ENCODE assay signal across 8 mouse cellular contexts in the genomic region with DNA sequence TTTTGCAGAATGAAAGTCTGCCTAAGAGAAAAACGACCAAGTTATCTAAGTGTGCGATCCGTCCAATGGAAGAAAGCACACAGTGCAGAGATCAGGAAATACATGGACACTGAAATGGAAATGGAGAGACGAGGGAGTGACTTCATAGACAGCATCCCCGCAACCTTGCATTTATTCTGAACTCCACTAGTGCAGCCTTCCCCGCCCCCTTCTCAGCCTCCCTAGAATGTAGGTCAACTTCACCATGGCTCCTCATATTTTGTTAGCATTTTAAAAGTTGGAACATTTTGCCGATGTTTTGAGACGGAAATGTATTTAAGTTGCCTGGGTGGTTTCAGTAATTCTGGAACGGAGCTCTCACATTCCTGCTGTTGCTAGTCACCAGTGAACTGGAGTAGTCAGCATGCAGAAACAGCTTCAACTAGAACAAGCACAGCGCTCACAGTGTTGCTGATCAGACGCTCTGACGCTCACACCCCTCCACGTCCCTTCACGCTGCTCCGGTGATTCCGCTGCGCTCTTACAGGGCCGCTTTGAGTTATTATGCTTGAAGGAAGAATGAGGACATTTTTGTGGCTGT.
DNase-seq lines count a peak whose midpoint lies in the region; ATAC-seq lines count a peak whose summit lies in the region.

No protein-coding gene starts in this region.

- no peaks in the 10 kb centered on the region for H3K36me3 ChIP-seq in forebrain, embryonic 10.5 days (replicated peaks)
- no peaks in the 10 kb centered on the region; the same call in 1 of the 2 replicates for H3K36me3 ChIP-seq in forebrain, embryonic 11.5 days (ENCODE audit: control insufficient read depth, insufficient read depth, low read length)
- no peaks in the 10 kb centered on the region for H3K36me3 ChIP-seq in limb, embryonic 15.5 days

- DNase-seq in forebrain, embryonic 10.5 days (ENCODE audit: extremely low spot score, low spot score): no peak
- no peak for DNase-seq in forebrain, embryonic 11.5 days (ENCODE audit: low spot score)
- peak; percentile 34 for DNase-seq in right cerebral cortex, adult 18-20 months
- no peak for DNase-seq in right cerebral cortex, postnatal 25 days
- DNase-seq in cerebellum, adult 9-11 months: no peak
- DNase-seq in c-Kit-positive CD71-positive TER-119-positive erythroid progenitor cells, embryonic 14.5 days (ENCODE audit: low spot score): no peak
- DNase-seq in gastrocnemius, postnatal 14 days: no peak

- H3K4me1 ChIP-seq in forebrain, embryonic 10.5 days: peaks cover 55% of the 10 kb centered on the region
- peaks cover 38% of the 10 kb centered on the region for H3K4me1 ChIP-seq in forebrain, embryonic 11.5 days (replicated peaks; ENCODE audit: control insufficient read depth, insufficient read depth, low read length)
- peaks cover 50% of the 10 kb centered on the region for H3K4me1 ChIP-seq in limb, embryonic 15.5 days

- H3K27me3 ChIP-seq in forebrain, embryonic 10.5 days (ENCODE audit: poor library complexity, severe bottlenecking): no peaks in the 10 kb centered on the region
- H3K27me3 ChIP-seq in forebrain, embryonic 11.5 days (ENCODE audit: control insufficient read depth, insufficient read depth, low read length): no peaks in the 10 kb centered on the region
- no peaks in the 10 kb centered on the region for H3K27me3 ChIP-seq in limb, embryonic 15.5 days

- intact Hi-C loops in gastrocnemius, postnatal 14 days (cut with DNase I; ENCODE audit: low total_unique reads): loop anchor here (10.0 kb wide), 1 partner anchor 60 kb away; no protein-coding TSS in a partner anchor

- WGBS in forebrain, embryonic 10.5 days: 79% methylated on average over 18 of the region's 18 CpGs
- WGBS in forebrain, embryonic 11.5 days: 76% methylated on average over 18 of the region's 18 CpGs
- WGBS in limb, embryonic 15.5 days: 33% methylated on average over 18 of the region's 18 CpGs

- no peak overlapping the region for H3K4me2 ChIP-seq in forebrain, embryonic 11.5 days (ENCODE audit: low read depth, low read length, severe bottlenecking)
- peak overlapping the region; percentile 48 for H3K4me2 ChIP-seq in limb, embryonic 15.5 days

- ATAC-seq in forebrain, embryonic 11.5 days (replicated peaks; ENCODE audit: low FRiP score): no peak
- ATAC-seq in limb, embryonic 15.5 days (ENCODE audit: insufficient number of reproducible peaks, low FRiP score, low TSS enrichment, low read depth): no peak

- no peak overlapping the region for H3K4me3 ChIP-seq in forebrain, embryonic 10.5 days
- H3K4me3 ChIP-seq in forebrain, embryonic 11.5 days (ENCODE audit: low read depth, low read length): no peak overlapping the region
- H3K4me3 ChIP-seq in limb, embryonic 15.5 days: peak overlapping the region; percentile 8; the same call in 1 of the 2 replicates

- H3K9me3 ChIP-seq in forebrain, embryonic 10.5 days: no peaks in the 10 kb centered on the region
- no peaks in the 10 kb centered on the region for H3K9me3 ChIP-seq in forebrain, embryonic 11.5 days (ENCODE audit: control insufficient read depth, low read length)
- H3K9me3 ChIP-seq in limb, embryonic 15.5 days: no peaks in the 10 kb centered on the region

- H3K27ac ChIP-seq in forebrain, embryonic 10.5 days: peak overlapping the region; percentile 85
- no peak overlapping the region for H3K27ac ChIP-seq in forebrain, embryonic 11.5 days (ENCODE audit: low read depth, low read length)
- H3K27ac ChIP-seq in limb, embryonic 15.5 days: peak overlapping the region; percentile 91

- no peak overlapping the region; the same call in 1 of the 2 replicates for H3K9ac ChIP-seq in forebrain, embryonic 11.5 days (ENCODE audit: low read length)
- H3K9ac ChIP-seq in limb, embryonic 15.5 days: no peak overlapping the region
